Mouse (Mus musculus) cerebellum, adult (tissue): ENCODE measurements at regions not wholly inside any gene's neighbourhood (a gene's known extent, or its start where the extent isn't known, plus 50 kb on each side); places are given as distances from the start of the nearest gene placed in this dataset.

Source experiments
- ATAC-seq: cut with Nextera tagmentation; 2 replicates; pipeline ENCODE4 v1.9.2; 2017; ENCODE audit warnings: mild to moderate bottlenecking, moderate library complexity, mixed read lengths; ENCODE audit not compliant: insufficient number of reproducible peaks, low FRiP score, low TSS enrichment

DNA sequence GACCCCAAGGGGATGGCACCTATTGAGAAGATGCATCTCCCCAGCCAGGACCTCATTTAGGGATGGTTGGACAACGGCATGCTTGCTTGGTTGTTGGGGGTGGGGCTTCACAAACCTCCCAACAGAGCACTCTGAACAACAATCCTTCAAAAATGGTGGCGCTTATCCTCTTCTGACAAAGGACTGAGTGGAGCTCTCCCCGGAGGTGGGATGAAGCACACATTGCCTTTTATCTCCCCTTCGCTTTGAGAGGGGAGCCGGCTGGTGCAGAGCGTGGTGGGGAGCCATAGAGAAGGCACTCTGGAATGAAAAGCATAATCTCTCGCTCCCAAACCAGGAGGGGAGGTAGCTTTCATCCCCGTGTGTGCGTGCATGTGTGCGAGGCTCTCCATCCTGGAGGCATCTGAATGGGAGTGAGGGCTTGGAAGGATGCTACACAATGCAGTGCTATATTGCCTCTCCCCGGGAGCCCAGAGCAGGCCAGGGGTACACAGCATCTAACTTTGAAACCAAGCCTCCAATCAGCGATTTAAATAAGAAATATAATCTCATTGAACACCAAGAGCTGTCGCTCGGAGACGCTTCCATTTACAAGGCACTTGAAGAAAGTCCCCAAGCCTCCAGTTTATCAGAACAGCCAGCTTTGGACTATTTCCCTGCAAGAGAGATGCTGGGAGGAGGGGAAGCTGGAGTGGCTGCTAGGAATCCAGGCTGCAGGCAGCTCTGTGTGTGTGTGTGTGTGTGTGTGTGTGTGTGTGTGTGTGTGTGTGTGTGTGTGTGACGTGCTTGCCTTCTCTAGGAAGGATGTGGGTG lies 131.5 kb downstream of the Rps24 start:
- no peak for ATAC-seq

DNA sequence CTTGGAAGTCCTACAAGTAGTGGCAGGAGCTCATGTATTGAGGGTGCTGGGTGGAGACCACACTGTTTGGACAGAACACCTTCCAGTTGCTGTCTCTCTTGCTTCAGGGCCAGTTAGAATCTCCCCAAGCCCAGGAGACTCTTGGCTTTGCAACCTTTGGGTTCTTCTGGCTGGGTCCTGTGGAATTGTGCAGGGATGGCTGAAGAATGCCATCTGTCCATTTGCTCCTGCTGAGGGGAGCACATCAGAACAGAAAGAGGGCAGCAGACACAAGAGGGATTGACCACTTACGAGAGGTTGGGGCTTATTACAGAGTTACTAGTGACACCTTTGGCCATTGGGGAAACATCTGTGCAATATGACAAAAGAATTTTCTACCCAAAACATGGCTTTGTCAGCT lies 145.1 kb downstream of the Rps24 start:
- no peak; the same call in 1 of the 2 replicates for ATAC-seq

DNA sequence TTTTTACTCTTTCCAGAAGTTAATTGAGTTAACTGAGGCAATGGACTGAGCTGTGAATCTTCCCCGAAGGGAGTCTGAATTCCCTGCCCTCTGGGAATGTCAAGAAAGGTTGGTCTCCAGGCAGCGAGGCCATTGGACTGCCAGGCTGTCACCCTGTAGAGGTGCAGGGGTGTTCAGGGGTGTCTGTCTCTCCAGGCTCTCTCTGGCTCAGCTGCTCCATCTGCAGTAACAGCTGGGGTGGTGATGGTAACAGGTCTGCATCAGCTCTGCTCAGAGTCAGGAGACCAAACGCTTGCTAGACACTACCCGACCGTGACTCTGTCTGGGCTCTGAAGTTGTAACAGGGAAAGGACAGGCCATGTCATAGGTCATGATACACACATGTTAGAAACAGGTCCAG lies 154.9 kb downstream of the Rps24 start:
- no peak for ATAC-seq

GRCm38 (mm10) chr14:24644117-24644808 lies 157.3 kb downstream of the Rps24 start:
- no peak for ATAC-seq

GRCm38 (mm10) chr14:24646239-24646848 lies 159.4 kb downstream of the Rps24 start:
- no peak for ATAC-seq

- no peak for ATAC-seq
Observed at GRCm38 (mm10) chr14:24647722-24648121, 160.8 kb downstream of the Rps24 start.

DNA sequence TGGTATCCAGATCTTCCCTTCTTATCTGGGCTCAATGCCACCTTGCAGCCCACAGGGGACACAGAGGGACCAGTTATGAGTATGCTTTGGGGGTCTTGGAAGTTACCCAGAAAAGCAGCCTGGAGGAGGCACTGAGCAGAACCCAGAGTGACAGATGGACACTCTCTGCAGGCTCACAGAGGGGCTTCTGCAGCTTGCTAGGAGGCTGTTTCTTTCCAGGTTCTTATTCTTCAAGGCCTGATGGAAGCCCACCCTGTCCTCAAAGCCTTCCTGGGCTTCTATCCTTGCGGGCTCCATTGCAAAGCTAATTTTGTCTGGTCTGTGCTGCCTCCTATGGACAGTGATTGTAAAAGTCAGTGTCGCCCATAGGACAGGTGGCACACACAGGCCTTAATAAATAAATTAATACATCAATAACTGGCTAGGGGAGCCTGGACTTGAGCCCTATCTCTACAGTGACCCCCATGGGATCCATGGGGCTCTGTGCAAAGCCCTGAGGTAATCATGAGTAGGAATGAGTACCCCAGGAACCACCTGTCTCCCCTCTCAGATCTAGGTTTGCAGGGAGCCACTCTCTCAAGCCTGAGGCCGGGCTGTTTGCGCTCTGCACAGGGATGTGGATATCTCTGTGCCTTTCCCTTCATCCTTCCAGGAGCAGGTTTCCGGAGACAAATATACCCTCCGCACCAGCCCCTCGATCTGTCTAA lies 163.4 kb downstream of the Rps24 start:
- ATAC-seq, result no peak

GRCm38 (mm10) chr14:24650902-24651270 lies 164.0 kb downstream of the Rps24 start:
- no peak for ATAC-seq

GRCm38 (mm10) chr14:24652591-24652990 lies 165.7 kb downstream of the Rps24 start:
- no peak for ATAC-seq

DNA sequence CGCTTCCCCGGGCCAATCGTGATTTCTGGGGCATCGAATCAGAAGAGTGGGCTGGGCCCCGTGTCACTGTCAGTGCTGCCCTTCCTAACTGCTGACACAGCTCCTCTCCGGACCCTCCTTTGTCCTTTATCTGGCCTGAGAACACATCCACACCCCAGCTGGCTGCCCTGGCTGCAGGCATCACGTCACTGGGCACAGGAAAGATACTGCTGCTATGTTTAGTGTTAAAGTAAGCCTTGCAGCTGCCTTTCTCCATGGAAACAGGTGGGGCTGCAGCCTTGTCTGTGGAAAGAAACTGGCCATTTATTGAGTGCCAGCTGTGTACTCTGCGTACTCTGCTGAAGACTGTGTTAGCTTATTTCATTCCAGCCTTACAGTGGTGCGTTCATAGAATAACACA lies 168.7 kb downstream of the Rps24 start:
- no peak for ATAC-seq

DNA sequence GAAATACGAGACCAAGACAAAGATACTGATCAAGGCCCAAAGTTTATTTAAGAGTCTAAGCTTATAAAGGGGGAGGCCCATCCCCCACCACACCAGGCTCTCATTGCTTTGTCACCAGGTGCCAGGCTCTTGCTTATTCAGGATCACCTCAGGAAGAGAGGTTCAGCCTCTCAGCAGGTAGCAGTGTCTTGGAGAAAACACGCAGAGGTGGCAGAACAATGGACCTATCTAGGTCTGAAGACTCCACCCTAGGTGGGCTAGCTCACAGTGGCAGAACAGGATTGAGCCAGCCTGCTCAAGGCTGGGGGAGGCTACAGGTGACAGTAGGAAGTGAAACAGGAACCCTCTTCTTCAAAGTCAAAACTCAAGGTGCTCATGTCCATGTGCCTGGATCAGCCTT lies 174.9 kb downstream of the Rps24 start:
- no peak for ATAC-seq

GRCm38 (mm10) chr14:24665210-24665609 lies 178.3 kb downstream of the Rps24 start:
- ATAC-seq, result no peak
